Mouse (Mus musculus) central nervous system, embryonic 11.5 days (tissue): ENCODE results near the gene Btbd35f26. TPM values are rescaled to one million over a fixed set of nuclear protein-coding genes. Genes with fewer than 3 reads are reported as not detected.

ENCODE experiments used
- polyA plus RNA-seq: library from polyadenylated mRNA; depleted of rRNA; stranded (reverse); fragments of >200 nt; gene quantifications from 2 replicates; pipeline ENCODE4 v1.2.3, GENCODE M21; 2012; rRNA removed

Btbd35f26 gene
- polyA plus RNA-seq = not detected in 2 replicates

DNA sequence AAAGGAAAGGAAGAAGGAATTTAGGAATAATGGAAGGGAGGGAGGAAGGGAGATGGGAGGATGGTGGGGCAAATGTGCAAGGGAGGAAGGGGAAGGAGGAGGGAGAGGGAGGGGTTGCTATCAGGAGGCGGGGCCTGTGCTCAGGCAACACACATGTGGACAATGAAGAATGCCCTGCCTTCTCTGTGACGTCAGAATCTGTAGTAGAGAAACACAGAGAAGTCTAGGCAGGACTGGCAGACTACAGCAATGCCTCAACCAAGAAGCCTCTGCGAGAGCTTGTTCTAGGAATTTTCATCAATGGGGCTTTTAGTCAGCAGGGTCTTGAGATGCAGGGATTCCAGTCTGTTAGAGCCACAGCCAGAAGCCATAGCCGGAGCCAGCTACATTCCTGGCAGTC, at the start of gene Btbd35f26:
Gene Btbd35f26, plus strand, starts transcription at position 301 of the 400 bp plus-strand sequence.

DNA sequence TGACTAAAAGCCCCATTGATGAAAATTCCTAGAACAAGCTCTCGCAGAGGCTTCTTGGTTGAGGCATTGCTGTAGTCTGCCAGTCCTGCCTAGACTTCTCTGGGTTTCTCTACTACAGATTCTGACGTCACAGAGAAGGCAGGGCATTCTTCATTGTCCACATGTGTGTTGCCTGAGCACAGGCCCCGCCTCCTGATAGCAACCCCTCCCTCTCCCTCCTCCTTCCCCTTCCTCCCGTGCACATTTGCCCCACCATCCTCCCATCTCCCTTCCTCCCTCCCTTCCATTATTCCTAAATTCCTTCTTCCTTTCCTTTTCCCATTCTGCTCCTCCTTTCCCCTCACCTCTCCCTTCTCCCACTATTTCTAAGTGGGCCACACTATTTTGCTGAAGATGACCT, 47.6 kb downstream of the Btbd35f26 start, which contains the start of gene Btbd35f19:
Gene Btbd35f19, minus strand, starts transcription at position 101 of the 400 bp plus-strand sequence.

Other genes starting within 250 kb of the Btbd35f26 start
- gene Btbd35f29, start 218.8 kb upstream of the Btbd35f26 start, polyA plus RNA-seq = not detected in 2 replicates
- not detected in 2 replicates for gene Spin2f, start 82.6 kb upstream of the Btbd35f26 start, polyA plus RNA-seq
- not detected in 2 replicates for gene Btbd35f19, start 47.5 kb downstream of the Btbd35f26 start, polyA plus RNA-seq
- gene Gm21883, start 237.8 kb downstream of the Btbd35f26 start, polyA plus RNA-seq = not detected in 2 replicates